Mouse (Mus musculus) liver, postnatal 0 days (tissue): Measurements from ENCODE around the gene Lhx3. TPM values are rescaled to one million over a fixed set of nuclear protein-coding genes. Genes with fewer than 3 reads are reported as not detected.
A peak's percentile ranks its signal among the peaks of the same experiment; 100 is the strongest.

ENCODE experiments used
- ATAC-seq: fragments of 200-750 bp; cut with Nextera tagmentation; 2 replicates; pipeline ENCODE4 v1.8.0; 2017; ENCODE audit warnings: mild to moderate bottlenecking, moderate library complexity
- DNase-seq: peaks from one replicate; pipeline ENCODE4 v3.0.0-alpha.2; 2016
- H3K27ac ChIP-seq: fragments of 300-500 bp; sonication (generic); 2 replicates; pipeline ENCODE4 v1.5.1; 2014; ENCODE audit warnings: antibody characterized with exemption, moderate library complexity, mild to moderate bottlenecking, low read depth
- H3K27me3 ChIP-seq: fragments of 300-500 bp; sonication (generic); 2 replicates; pipeline ENCODE4 v1.6.1; 2014; ENCODE audit warnings: low read length, control low read depth, mixed read lengths; ENCODE audit not compliant: insufficient read depth
- H3K36me3 ChIP-seq: fragments of 300-500 bp; sonication (generic); replicated peaks from 2 replicates; pipeline ENCODE4 v1.6.1; 2014; ENCODE audit warnings: mild to moderate bottlenecking, control low read depth, low read length, moderate library complexity, mixed read lengths; ENCODE audit not compliant: insufficient read depth
- H3K4me1 ChIP-seq: fragments of 300-500 bp; sonication (generic); 2 replicates; pipeline ENCODE4 v1.6.1; 2014; ENCODE audit warnings: antibody characterized with exemption, mild to moderate bottlenecking, control low read depth; ENCODE audit not compliant: insufficient read depth
- H3K4me2 ChIP-seq: fragments of 300-500 bp; sonication (generic); 2 replicates; pipeline ENCODE4 v1.6.1; 2014; ENCODE audit warnings: low read depth, mild to moderate bottlenecking, low read length, moderate library complexity, mixed read lengths
- H3K4me3 ChIP-seq: fragments of 300-500 bp; sonication (generic); 2 replicates; pipeline ENCODE4 v1.5.1; 2014; ENCODE audit warnings: low read depth, low read length
- H3K9ac ChIP-seq: fragments of 300-500 bp; sonication (generic); replicated peaks from 2 replicates; pipeline ENCODE4 v1.6.1; 2014; ENCODE audit warnings: mild to moderate bottlenecking, moderate library complexity
- H3K9me3 ChIP-seq: fragments of 300-500 bp; sonication (generic); 2 replicates; pipeline ENCODE4 v1.6.1; 2016; ENCODE audit warnings: mild to moderate bottlenecking, control low read depth, low read length, mixed read lengths
- CTCF ChIP-seq: sonication (generic); IDR thresholded peaks from 2 replicates; pipeline ENCODE4 v1.5.1; 2016; ENCODE audit warnings: antibody characterized with exemption, low read depth
- EP300 ChIP-seq: IDR thresholded peaks from 2 replicates; pipeline ENCODE4 v1.6.1; 2016; ENCODE audit warnings: antibody characterized with exemption, low read depth, mild to moderate bottlenecking
- WGBS: fragments of 180-500 bp; shearing (Covaris S2); extraction: QIAGEN DNeasy Blood & Tissue Kit; methylation state at CpG from one replicate; pipeline ENCODE4 v1.1.7; 2014; ENCODE audit not compliant: insufficient replicate concordance; 5-methylcytosine and 5-hydroxymethylcytosine counted together
- polyA plus RNA-seq: library from polyadenylated mRNA; unstranded; fragments of >200 nt; fragmentation: Nextera tagmentation; extraction: Ambion mirVana; gene quantifications from 2 replicates; pipeline ENCODE4 v1.2.1, GENCODE M21; 2015

The Lhx3 gene
- polyA plus RNA-seq, 1 experiment from 2014 or later = not detected

DNA sequence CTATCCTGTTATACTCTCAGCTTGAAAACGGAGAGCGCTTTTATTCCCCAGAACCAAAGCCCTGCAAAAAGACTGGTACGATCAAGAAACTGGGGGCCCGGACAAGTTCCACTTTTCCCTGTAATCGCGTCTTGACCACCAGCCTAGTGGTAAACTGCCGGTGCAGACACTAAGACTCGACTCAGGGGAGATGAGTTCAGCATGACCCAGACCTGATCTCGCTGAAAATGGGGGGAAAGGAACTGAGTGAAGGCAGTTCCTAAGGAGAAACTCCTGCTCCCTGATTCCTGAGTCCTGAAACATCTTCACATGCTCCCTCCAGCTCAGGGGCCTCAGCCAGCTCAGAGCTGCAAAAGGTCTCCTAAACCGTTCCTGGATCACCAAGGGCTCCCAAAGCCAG, 2.3 kb downstream of the Lhx3 start:
- WGBS = 15% methylated on average over 10 of the region's 10 CpGs
- TF ChIP-seq EP300 (no peak), CTCF (no peak)
- H3K36me3 ChIP-seq = peaks cover 10% of the 10 kb centered on the region

DNA sequence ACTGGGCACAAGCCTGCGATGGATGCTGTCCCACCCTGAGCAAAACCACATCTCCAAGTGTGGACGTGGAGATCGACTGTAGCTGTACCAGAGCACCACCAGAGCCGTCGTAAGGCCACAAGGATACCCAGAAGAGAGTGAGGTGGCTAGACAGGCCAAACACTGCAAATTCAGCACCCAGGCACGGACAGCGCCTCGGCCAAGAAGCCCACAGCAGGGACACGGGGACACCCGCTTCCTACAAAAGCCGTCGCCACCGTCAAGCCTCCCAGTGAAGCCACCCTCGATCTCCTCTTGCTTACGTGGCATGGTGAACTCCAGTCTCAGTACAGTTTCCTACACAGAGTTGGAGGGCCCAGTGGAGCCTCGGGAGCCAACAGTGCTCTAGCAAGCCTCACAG, 3.0 kb downstream of the Lhx3 start:
- no peak for TF ChIP-seq CTCF
- no peak for TF ChIP-seq EP300
- ATAC-seq = no peak
- peaks cover 4% of the 10 kb centered on the region for H3K36me3 ChIP-seq
- H3K4me1 ChIP-seq = no peaks in the 10 kb centered on the region
- H3K4me3 ChIP-seq = no peak overlapping the region
- WGBS = 3% methylated on average over 16 of the region's 16 CpGs
- H3K9ac ChIP-seq = no peak overlapping the region
- no peaks in the 10 kb centered on the region for H3K9me3 ChIP-seq
- DNase-seq = peak; percentile 54
- no peak overlapping the region for H3K27ac ChIP-seq
- peaks cover 78% of the 10 kb centered on the region for H3K27me3 ChIP-seq
- no peak overlapping the region for H3K4me2 ChIP-seq

More for the DNA sequence above, 2.3 kb downstream of the Lhx3 start:
- ATAC-seq = no peak
- no peak overlapping the region for H3K9ac ChIP-seq
- H3K4me3 ChIP-seq = no peak overlapping the region
- no peaks in the 10 kb centered on the region for H3K4me1 ChIP-seq
- H3K27ac ChIP-seq = no peak overlapping the region
- no peak for DNase-seq
- peaks cover 72% of the 10 kb centered on the region for H3K27me3 ChIP-seq
- no peaks in the 10 kb centered on the region for H3K9me3 ChIP-seq
- H3K4me2 ChIP-seq = no peak overlapping the region

DNA sequence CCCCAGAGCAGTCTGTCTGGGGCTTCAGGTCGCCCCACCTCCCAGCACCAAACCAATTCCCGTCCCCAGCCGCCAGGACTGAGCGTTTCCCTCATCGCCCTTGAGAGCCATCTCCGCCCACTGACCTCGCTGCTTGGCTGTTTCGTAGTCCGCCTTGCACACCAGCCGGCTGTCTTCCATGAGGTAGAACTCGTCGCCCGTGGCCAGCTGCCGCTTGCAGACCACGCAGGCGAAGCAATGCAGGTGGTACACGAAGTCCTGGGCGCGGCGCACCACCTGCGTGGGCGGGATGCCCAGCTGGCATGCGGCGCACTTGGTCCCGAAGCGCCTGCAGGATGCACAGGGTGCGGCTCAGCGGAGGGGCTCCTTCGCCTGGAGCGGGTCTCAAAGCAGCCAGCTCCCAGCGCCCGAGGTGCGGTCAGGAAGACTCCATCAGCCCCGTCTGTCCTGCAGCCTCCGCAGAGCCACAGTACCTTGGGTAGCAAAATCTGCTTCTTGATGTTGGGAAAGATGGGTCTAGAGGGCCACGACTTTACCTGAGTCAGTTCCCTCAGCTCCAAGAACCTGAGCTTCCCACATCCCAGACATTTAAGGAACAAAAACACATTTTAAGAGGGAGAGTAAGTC, 5.1 kb downstream of the Lhx3 start:
- no peak overlapping the region for H3K9ac ChIP-seq
- no peaks in the 10 kb centered on the region for H3K9me3 ChIP-seq
- H3K4me2 ChIP-seq = no peak overlapping the region
- no peaks in the 10 kb centered on the region for H3K36me3 ChIP-seq
- H3K27ac ChIP-seq = no peak overlapping the region
- TF ChIP-seq EP300 = no peak
- DNase-seq (no peak), ATAC-seq (no peak)
- WGBS = 4% methylated on average over 36 of the region's 36 CpGs
- no peaks in the 10 kb centered on the region for H3K4me1 ChIP-seq
- no peak overlapping the region for H3K4me3 ChIP-seq
- H3K27me3 ChIP-seq = peaks cover 99% of the 10 kb centered on the region

DNA sequence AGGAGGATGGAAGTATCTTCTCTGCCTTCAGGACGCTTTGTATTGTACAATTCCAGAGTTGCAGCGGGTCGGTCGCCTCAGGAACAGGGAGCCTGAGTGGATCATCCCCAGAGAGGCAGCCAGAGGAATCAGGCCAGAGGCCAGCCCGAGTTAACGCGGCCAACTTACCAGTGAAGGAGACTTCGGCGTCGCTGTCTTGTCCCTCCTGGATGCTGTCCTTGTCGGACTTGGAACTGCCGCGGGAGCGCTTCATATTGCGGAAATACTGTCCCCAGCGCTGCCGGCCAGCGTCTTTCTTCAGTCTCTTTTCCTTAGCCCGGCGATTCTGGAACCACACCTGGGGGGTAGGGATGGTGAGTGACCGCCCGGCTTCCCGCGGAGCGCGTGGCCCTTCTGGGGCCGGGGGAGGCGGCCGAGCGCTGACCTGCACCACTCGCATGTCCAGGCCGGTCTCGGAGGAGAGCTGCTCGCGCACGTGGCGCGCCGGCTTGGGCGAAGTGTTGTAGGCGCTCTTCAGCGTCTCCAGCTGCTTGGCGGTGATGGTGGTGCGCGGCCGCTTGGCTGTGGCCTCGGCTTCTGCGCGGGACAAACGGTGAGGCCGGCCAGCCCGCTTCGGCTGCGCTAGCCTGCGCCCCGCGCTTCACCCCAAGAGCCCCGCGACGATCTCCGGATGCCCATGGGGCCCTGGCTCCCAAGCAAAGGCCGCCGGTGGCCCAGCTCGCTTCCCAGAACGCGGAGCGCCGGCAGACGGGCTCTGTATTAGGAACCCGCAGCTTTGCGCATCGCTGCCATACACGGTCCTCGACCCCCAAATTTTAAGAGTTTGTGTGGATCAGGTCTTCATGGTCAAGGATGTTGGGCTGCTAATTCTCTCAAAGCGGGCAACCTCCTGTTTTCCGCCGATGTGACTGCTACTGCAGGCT, 5.9 kb downstream of the Lhx3 start:
- H3K4me1 ChIP-seq = no peaks in the 10 kb centered on the region
- WGBS = 2% methylated on average over 77 of the region's 77 CpGs
- H3K27me3 ChIP-seq = peaks cover 99% of the 10 kb centered on the region
- TF ChIP-seq CTCF = no peak
- TF ChIP-seq EP300 = no peak
- H3K9me3 ChIP-seq = no peaks in the 10 kb centered on the region
- ATAC-seq = no peak
- no peak overlapping the region for H3K4me3 ChIP-seq
- no peak overlapping the region for H3K27ac ChIP-seq
- H3K4me2 ChIP-seq = no peak overlapping the region
- DNase-seq = no peak
- H3K36me3 ChIP-seq = no peaks in the 10 kb centered on the region
- H3K9ac ChIP-seq = no peak overlapping the region

DNA sequence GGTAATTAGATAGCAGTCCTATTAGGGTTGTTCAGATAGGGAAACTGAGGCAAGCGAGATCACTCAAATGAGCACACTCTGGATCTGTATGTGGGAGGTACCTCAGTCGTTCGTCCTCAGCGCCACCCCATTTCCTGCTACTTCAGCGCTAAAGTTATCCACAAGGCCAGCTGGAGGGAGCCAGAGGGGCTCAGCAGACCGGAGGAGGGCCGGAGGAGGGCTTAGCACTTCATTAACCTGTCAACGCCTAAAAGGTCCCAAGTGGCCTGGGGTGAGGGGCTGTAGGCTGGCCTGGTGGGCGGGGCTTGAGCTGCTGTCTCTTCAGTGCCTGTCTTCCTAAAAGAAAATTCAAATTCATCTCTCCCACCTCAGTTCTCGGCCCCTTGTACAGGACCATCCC, 9.6 kb downstream of the Lhx3 start:
- Histone ChIP-seq H3K36me3 (no peaks in the 10 kb centered on the region), H3K27ac (no peak overlapping the region), H3K9me3 (no peaks in the 10 kb centered on the region), H3K27me3 (peaks cover 82% of the 10 kb centered on the region), H3K4me2 (no peak overlapping the region), H3K4me1 (no peaks in the 10 kb centered on the region), H3K9ac (no peak overlapping the region), H3K4me3 (no peak overlapping the region)
- DNase-seq (no peak), ATAC-seq (no peak)
- no peak for TF ChIP-seq CTCF
- no peak for TF ChIP-seq EP300
- 1% methylated on average over 10 of the region's 10 CpGs for WGBS

DNA sequence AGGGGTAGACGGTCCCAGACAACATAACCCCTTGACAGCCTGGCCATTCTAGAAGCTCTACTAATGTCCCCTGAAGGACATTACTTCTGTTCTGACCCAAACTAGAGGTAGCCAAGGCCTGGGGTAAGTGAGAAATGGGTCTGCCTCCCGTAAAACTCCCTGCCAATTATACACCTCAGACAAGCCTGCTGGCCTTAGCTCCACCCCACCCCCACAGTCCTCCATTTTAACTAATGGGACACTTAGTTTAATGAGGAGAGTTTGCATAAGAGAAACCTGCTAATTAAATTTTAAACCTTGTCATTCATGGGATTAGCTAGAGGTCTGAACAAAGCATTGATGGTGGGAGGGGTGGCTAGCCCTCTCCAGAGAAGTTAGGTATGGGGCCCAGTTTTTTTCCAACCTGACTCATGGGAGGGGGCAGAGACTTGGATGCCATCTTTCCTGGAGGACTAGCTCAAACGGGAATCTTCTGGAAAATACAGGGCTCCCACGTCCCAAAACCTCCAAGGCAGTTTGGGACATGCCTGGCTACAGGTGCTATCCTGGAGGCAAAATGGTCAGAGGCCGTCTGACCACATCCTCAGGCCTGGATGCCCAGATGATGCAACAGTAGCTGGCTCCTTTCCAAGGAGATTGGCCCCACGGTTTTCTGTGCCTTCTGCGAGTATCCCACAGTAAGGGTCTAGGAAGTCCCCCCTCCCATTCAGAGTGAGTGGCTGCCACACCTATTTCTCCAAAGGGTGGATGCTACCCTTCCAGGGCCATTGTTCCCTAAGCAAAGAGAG, 13.3 kb downstream of the Lhx3 start:
- Histone ChIP-seq H3K4me2 (no peak overlapping the region), H3K27ac (no peak overlapping the region), H3K36me3 (no peaks in the 10 kb centered on the region), H3K4me3 (no peak overlapping the region), H3K9ac (no peak overlapping the region), H3K4me1 (no peaks in the 10 kb centered on the region), H3K27me3 (peaks cover 57% of the 10 kb centered on the region), H3K9me3 (no peaks in the 10 kb centered on the region)
- no peak for ATAC-seq
- whole genome bisulfite sequencing = 40% methylated on average over 7 of the region's 7 CpGs
- TF ChIP-seq EP300 (no peak), CTCF (no peak)
- peak; percentile 31 for DNase-seq
